Mouse (Mus musculus): ENCODE results near the gene Emc10. TPM values are rescaled to one million over a fixed set of nuclear protein-coding genes. Genes with fewer than 3 reads are reported as not detected.

Gene Emc10
- polyA plus RNA-seq, 1 experiment: 26.0 TPM

GRCm38 (mm10) chr7:44534656-44535441 lies 38.5 kb upstream of the Emc10 start:
- TF ChIP-seq TAL1 (IDR thresholded peaks at IDR 0.05; ENCODE audit: low read length): no peak
- no peak for TF ChIP-seq GATA1 (IDR thresholded peaks at IDR 0.05; ENCODE audit: low read length)
- Histone ChIP-seq H3K4me3 (replicated peaks) (no peak overlapping the region), H3K9me3 (ENCODE audit: control insufficient read depth, low read length) (no peaks in the 10 kb centered on the region), H3K27me3 (ENCODE audit: control insufficient read depth) (no peaks in the 10 kb centered on the region), H3K4me1 (ENCODE audit: control insufficient read depth) (peaks cover 14% of the 10 kb centered on the region), H3K36me3 (ENCODE audit: control insufficient read depth) (peaks cover 82% of the 10 kb centered on the region)

GRCm38 (mm10) chr7:44534242-44534641 lies 37.9 kb upstream of the Emc10 start:
- H3K4me3 ChIP-seq (replicated peaks): no peak overlapping the region
- H3K9me3 ChIP-seq (ENCODE audit: control insufficient read depth, low read length): no peaks in the 10 kb centered on the region
- TF ChIP-seq GATA1 (IDR thresholded peaks at IDR 0.05; ENCODE audit: low read length): no peak
- no peak for TF ChIP-seq TAL1 (IDR thresholded peaks at IDR 0.05; ENCODE audit: low read length)
- H3K27me3 ChIP-seq (ENCODE audit: control insufficient read depth): no peaks in the 10 kb centered on the region
- peaks cover 14% of the 10 kb centered on the region for H3K4me1 ChIP-seq (ENCODE audit: control insufficient read depth)
- peaks cover 75% of the 10 kb centered on the region for H3K36me3 ChIP-seq (ENCODE audit: control insufficient read depth)

GRCm38 (mm10) chr7:44533746-44534045 lies 37.4 kb upstream of the Emc10 start:
- peaks cover 16% of the 10 kb centered on the region for H3K4me1 ChIP-seq (ENCODE audit: control insufficient read depth)
- no peak for TF ChIP-seq GATA1 (IDR thresholded peaks at IDR 0.05; ENCODE audit: low read length)
- TF ChIP-seq TAL1 (IDR thresholded peaks at IDR 0.05; ENCODE audit: low read length): no peak
- no peak overlapping the region for H3K4me3 ChIP-seq (replicated peaks)
- peaks cover 70% of the 10 kb centered on the region for H3K36me3 ChIP-seq (ENCODE audit: control insufficient read depth)
- H3K27me3 ChIP-seq (ENCODE audit: control insufficient read depth): peaks cover 3% of the 10 kb centered on the region
- H3K9me3 ChIP-seq (ENCODE audit: control insufficient read depth, low read length): no peaks in the 10 kb centered on the region

- Histone ChIP-seq H3K4me1 (ENCODE audit: control insufficient read depth) (peaks cover 22% of the 10 kb centered on the region), H3K4me3 (replicated peaks) (no peak overlapping the region), H3K36me3 (ENCODE audit: control insufficient read depth) (peaks cover 64% of the 10 kb centered on the region), H3K9me3 (ENCODE audit: control insufficient read depth, low read length) (no peaks in the 10 kb centered on the region), H3K27me3 (ENCODE audit: control insufficient read depth) (peaks cover 8% of the 10 kb centered on the region)
- TF ChIP-seq TAL1 (IDR thresholded peaks at IDR 0.05; ENCODE audit: low read length) (no peak), GATA1 (IDR thresholded peaks at IDR 0.05; ENCODE audit: low read length) (no peak)
These were observed 36.8 kb upstream of the Emc10 start for GRCm38 (mm10) chr7:44532918-44533745.

GRCm38 (mm10) chr7:44531946-44532732 lies 35.8 kb upstream of the Emc10 start, which contains the start of gene Spib:
Spib (minus strand) TSS chr7:44532071.
- Histone ChIP-seq H3K4me3 (replicated peaks) (no peak within 1 kb of the TSS), H3K36me3 (ENCODE audit: control insufficient read depth) (peaks cover 54% of the 10 kb centered on the region), H3K9me3 (ENCODE audit: control insufficient read depth, low read length) (no peaks in the 10 kb centered on the region), H3K4me1 (ENCODE audit: control insufficient read depth) (peaks cover 31% of the 10 kb centered on the region), H3K27me3 (ENCODE audit: control insufficient read depth) (peaks cover 15% of the 10 kb centered on the region)
- TF ChIP-seq TAL1 (IDR thresholded peaks at IDR 0.05; ENCODE audit: low read length) (no peak), GATA1 (IDR thresholded peaks at IDR 0.05; ENCODE audit: low read length) (no peak)

GRCm38 (mm10) chr7:44531207-44531606 lies 34.9 kb upstream of the Emc10 start:
- TF ChIP-seq TAL1 (IDR thresholded peaks at IDR 0.05; ENCODE audit: low read length): no peak
- Histone ChIP-seq H3K27me3 (ENCODE audit: control insufficient read depth) (peaks cover 21% of the 10 kb centered on the region), H3K36me3 (ENCODE audit: control insufficient read depth) (peaks cover 45% of the 10 kb centered on the region), H3K4me3 (replicated peaks) (no peak overlapping the region), H3K9me3 (ENCODE audit: control insufficient read depth, low read length) (no peaks in the 10 kb centered on the region), H3K4me1 (ENCODE audit: control insufficient read depth) (peaks cover 33% of the 10 kb centered on the region)

GRCm38 (mm10) chr7:44530507-44530906 lies 34.2 kb upstream of the Emc10 start:
- H3K36me3 ChIP-seq (ENCODE audit: control insufficient read depth): peaks cover 38% of the 10 kb centered on the region
- no peak overlapping the region for H3K4me3 ChIP-seq (replicated peaks)
- peaks cover 28% of the 10 kb centered on the region for H3K27me3 ChIP-seq (ENCODE audit: control insufficient read depth)
- no peak for TF ChIP-seq TAL1 (IDR thresholded peaks at IDR 0.05; ENCODE audit: low read length)
- TF ChIP-seq GATA1 (IDR thresholded peaks at IDR 0.05; ENCODE audit: low read length): no peak
- no peaks in the 10 kb centered on the region for H3K9me3 ChIP-seq (ENCODE audit: control insufficient read depth, low read length)
- H3K4me1 ChIP-seq (ENCODE audit: control insufficient read depth): peaks cover 33% of the 10 kb centered on the region

- TF ChIP-seq GATA1 (IDR thresholded peaks at IDR 0.05; ENCODE audit: low read length) (no peak), TAL1 (IDR thresholded peaks at IDR 0.05; ENCODE audit: low read length) (no peak)
- Histone ChIP-seq H3K4me1 (ENCODE audit: control insufficient read depth) (peaks cover 33% of the 10 kb centered on the region), H3K4me3 (replicated peaks) (no peak overlapping the region), H3K27me3 (ENCODE audit: control insufficient read depth) (peaks cover 38% of the 10 kb centered on the region), H3K36me3 (ENCODE audit: control insufficient read depth) (peaks cover 28% of the 10 kb centered on the region), H3K9me3 (ENCODE audit: control insufficient read depth, low read length) (no peaks in the 10 kb centered on the region)
These were observed 33.2 kb upstream of the Emc10 start for GRCm38 (mm10) chr7:44529518-44529917.

Data from erythroblast, embryonic 14.5 days (primary cell).